Mouse (Mus musculus) cortical plate, adult 2 months (tissue): Measurements from ENCODE around the gene Ech1.

Experiments used
- CTCF ChIP-seq: fragments of 200-500 bp; IDR thresholded peaks from 2 replicates; pipeline ENCODE4 v1.5.1; 2011; ENCODE audit warnings: mild to moderate bottlenecking, control low read depth, low read length; ENCODE audit not compliant: insufficient read depth; ENCODE audit errors: extremely low read depth
- POLR2A ChIP-seq: fragments of 200-500 bp; IDR thresholded peaks from 2 replicates; pipeline ENCODE4 v1.6.1; 2011; ENCODE audit warnings: mild to moderate bottlenecking, low read length, control low read depth; ENCODE audit not compliant: insufficient read depth; ENCODE audit errors: extremely low read depth

- TF ChIP-seq CTCF = no peak
- TF ChIP-seq POLR2A = no peak
Observed at GRCm38 (mm10) chr7:28814306-28815034, 10.5 kb upstream of the Ech1 start.
